Mouse (Mus musculus) kidney, adult 2 months (tissue): ENCODE data around the gene Nrsn1. TPM values are rescaled to one million over a fixed set of nuclear protein-coding genes. Genes with fewer than 3 reads are reported as not detected.
"Not testable (repeated sequence)": the region's sequence is repeated elsewhere in the genome, so short reads cannot be mapped to it uniquely, and the experiment has no call there.

ENCODE experiments used
- DNase-seq: peaks from one replicate; pipeline ENCODE4 v3.0.0; 2021
- H3K27ac ChIP-seq: fragments of 200-500 bp; 2 replicates; pipeline ENCODE4 v1.5.1; 2012; ENCODE audit warnings: low read depth, low read length, control low read depth, inconsistent platforms; ENCODE audit not compliant: insufficient read depth
- H3K27me3 ChIP-seq: fragments of 200-500 bp; replicated peaks from 2 replicates; pipeline ENCODE4 v1.6.1; 2012; ENCODE audit warnings: mild to moderate bottlenecking, moderate library complexity, low read length, inconsistent platforms; ENCODE audit not compliant: control insufficient read depth, insufficient read depth
- H3K36me3 ChIP-seq: fragments of 200-500 bp; 2 replicates; pipeline ENCODE4 v1.6.1; 2012; ENCODE audit warnings: mild to moderate bottlenecking, moderate library complexity, low read length, inconsistent platforms; ENCODE audit not compliant: control insufficient read depth, insufficient read depth
- H3K4me1 ChIP-seq: fragments of 200-500 bp; 2 replicates; pipeline ENCODE4 v1.6.1; 2011; ENCODE audit warnings: low read length; ENCODE audit not compliant: control insufficient read depth, insufficient read depth
- H3K4me3 ChIP-seq: fragments of 200-500 bp; 2 replicates; pipeline ENCODE4 v1.5.1; 2011; ENCODE audit warnings: mild to moderate bottlenecking, low read depth, low read length, control low read depth; ENCODE audit not compliant: insufficient read depth
- CTCF ChIP-seq: fragments of 200-500 bp; conservative IDR thresholded peaks from 2 replicates; pipeline ENCODE4 v1.5.1; 2011; ENCODE audit warnings: low read depth, mild to moderate bottlenecking, control low read depth, low read length, moderate library complexity, mixed read lengths; ENCODE audit not compliant: insufficient read depth, insufficient read length
- POLR2A ChIP-seq: fragments of 200-500 bp; IDR thresholded peaks from one replicate; pipeline ENCODE4 v1.6.1; 2011; ENCODE audit warnings: low read depth, low read length, control low read depth
- WGBS: fragments of 180-500 bp; shearing (Covaris S2); methylation state at CpG from one replicate; pipeline ENCODE4 v1.1.7; 2018; 5-methylcytosine and 5-hydroxymethylcytosine counted together
- polyA plus RNA-seq: library from polyadenylated mRNA; depleted of rRNA; stranded (reverse); fragments of >200 nt; gene quantifications from 2 replicates; pipeline ENCODE4 v1.2.3, GENCODE M21; 2012; rRNA removed

The Nrsn1 gene
- 0.05 and 0.28 TPM in 2 replicates for polyA plus RNA-seq

- H3K36me3 ChIP-seq, H3K4me1 ChIP-seq, DNase-seq, H3K27ac ChIP-seq, H3K4me3 ChIP-seq, H3K27me3 ChIP-seq: not testable (repeated sequence)
- 35% methylated on average over 2 of the region's 2 CpGs for WGBS
These were observed at the start of gene Nrsn1 for GRCm38 (mm10) chr13:25270402-25270801. Gene Nrsn1, minus strand, starts transcription at chr13:25270502.

GRCm38 (mm10) chr13:25312059-25312458 lies 41.8 kb upstream of the Nrsn1 start:
- H3K36me3 ChIP-seq, result no peaks in the 10 kb centered on the region
- WGBS, result 88% methylated on average over 2 of the region's 2 CpGs
- H3K4me3 ChIP-seq, result no peak overlapping the region
- TF ChIP-seq CTCF (no peak), POLR2A (no peak)
- DNase-seq, result no peak
- no peaks in the 10 kb centered on the region for H3K27me3 ChIP-seq
- no peak overlapping the region for H3K27ac ChIP-seq
- no peaks in the 10 kb centered on the region for H3K4me1 ChIP-seq

- no peak overlapping the region for H3K4me3 ChIP-seq
- DNase-seq, result no peak
- no peaks in the 10 kb centered on the region for H3K36me3 ChIP-seq
- no peak for TF ChIP-seq CTCF
- no peak for TF ChIP-seq POLR2A
- H3K27ac ChIP-seq, result no peak overlapping the region
- no peaks in the 10 kb centered on the region for H3K4me1 ChIP-seq
- no peaks in the 10 kb centered on the region for H3K27me3 ChIP-seq
These were observed 39.8 kb upstream of the Nrsn1 start for GRCm38 (mm10) chr13:25310068-25310467.

GRCm38 (mm10) chr13:25288736-25289135 lies 18.4 kb upstream of the Nrsn1 start:
- H3K27ac ChIP-seq, result no peak overlapping the region
- no peak for TF ChIP-seq POLR2A
- TF ChIP-seq CTCF, result no peak
- DNase-seq, result peak; percentile 1
- H3K4me3 ChIP-seq, result no peak overlapping the region
- H3K4me1 ChIP-seq, result no peaks in the 10 kb centered on the region
- no peaks in the 10 kb centered on the region for H3K27me3 ChIP-seq
- no peaks in the 10 kb centered on the region for H3K36me3 ChIP-seq
- WGBS, result 82% methylated on average over 1 of the region's 1 CpGs

GRCm38 (mm10) chr13:25274934-25275565 lies 4.7 kb upstream of the Nrsn1 start:
- Histone ChIP-seq H3K27ac (no peak overlapping the region), H3K36me3 (no peaks in the 10 kb centered on the region), H3K4me1 (no peaks in the 10 kb centered on the region), H3K4me3 (no peak overlapping the region), H3K27me3 (no peaks in the 10 kb centered on the region)
- no peak for DNase-seq
- 57% methylated on average over 5 of the region's 5 CpGs for WGBS
- TF ChIP-seq CTCF (no peak), POLR2A (no peak)

- H3K27me3 ChIP-seq, result no peaks in the 10 kb centered on the region
- no peaks in the 10 kb centered on the region for H3K4me1 ChIP-seq
- no peaks in the 10 kb centered on the region for H3K36me3 ChIP-seq
- H3K27ac ChIP-seq, result no peak overlapping the region
- TF ChIP-seq POLR2A (no peak), CTCF (no peak)
- DNase-seq, result no peak
- no peak overlapping the region for H3K4me3 ChIP-seq
- 52% methylated on average over 4 of the region's 4 CpGs for WGBS
These were observed 1.9 kb upstream of the Nrsn1 start for GRCm38 (mm10) chr13:25272189-25272588.

- no peak for DNase-seq
These were observed 583 bp downstream of the Nrsn1 start for GRCm38 (mm10) chr13:25269569-25270268.

GRCm38 (mm10) chr13:25269039-25269438 lies 1.3 kb downstream of the Nrsn1 start:
- TF ChIP-seq POLR2A, result no peak
- TF ChIP-seq CTCF, result no peak
- H3K4me1 ChIP-seq, result no peaks in the 10 kb centered on the region
- 1% methylated on average over 2 of the region's 2 CpGs for WGBS
- no peak overlapping the region for H3K4me3 ChIP-seq
- DNase-seq, result peak; percentile 60
- no peaks in the 10 kb centered on the region for H3K27me3 ChIP-seq
- H3K27ac ChIP-seq, result no peak overlapping the region
- H3K36me3 ChIP-seq, result no peaks in the 10 kb centered on the region

More at GRCm38 (mm10) chr13:25269569-25270268, 583 bp downstream of the Nrsn1 start:
- H3K36me3 ChIP-seq, result no peaks in the 10 kb centered on the region
- no peak overlapping the region for H3K4me3 ChIP-seq
- H3K27me3 ChIP-seq, result no peaks in the 10 kb centered on the region
- WGBS, result 4% methylated on average over 42 of the region's 42 CpGs
- TF ChIP-seq POLR2A, result no peak
- no peak for TF ChIP-seq CTCF
- no peak overlapping the region for H3K27ac ChIP-seq
- H3K4me1 ChIP-seq, result no peaks in the 10 kb centered on the region
